Mouse (Mus musculus): Measurements from ENCODE around the gene Vmn1r239-ps. TPM values are rescaled to one million over a fixed set of nuclear protein-coding genes. Genes with fewer than 3 reads are reported as not detected.
"Not testable (repeated sequence)": the region's sequence is repeated elsewhere in the genome, so short reads cannot be mapped to it uniquely, and the experiment has no call there.

Vmn1r239-ps gene
- polyA plus RNA-seq (2011; ENCODE audit: insufficient read length, low read depth, missing spikeins), result not detected in 2 replicates

DNA sequence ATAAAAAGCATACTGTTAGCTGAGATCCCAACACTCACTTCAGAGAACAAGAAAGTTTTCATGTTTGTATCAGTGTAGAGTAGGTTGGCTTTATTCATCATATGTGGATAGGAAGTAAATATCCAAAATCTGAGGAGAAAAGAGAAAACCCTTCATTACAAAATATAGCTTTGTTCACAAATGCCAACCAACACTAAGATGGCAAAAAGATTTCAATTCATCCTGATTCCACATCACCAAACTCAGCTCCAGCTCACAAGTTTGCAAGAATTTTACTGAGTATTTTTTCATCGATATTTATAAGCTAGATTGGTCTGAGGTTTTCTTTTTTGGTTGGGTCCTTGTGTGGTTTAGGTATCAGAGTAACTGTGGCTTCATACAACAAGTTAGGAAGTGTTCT is at the start of gene Vmn1r239-ps:
Vmn1r239-ps (minus strand) TSS at position 101 of the 400 bp plus-strand sequence.
- H3K27ac ChIP-seq (ENCODE audit: insufficient read depth, low read length); H3K4me1 ChIP-seq (ENCODE audit: control insufficient read depth, insufficient read depth, low read length); H3K4me3 ChIP-seq (ENCODE audit: insufficient read depth, low read length): not testable (repeated sequence)

DNA sequence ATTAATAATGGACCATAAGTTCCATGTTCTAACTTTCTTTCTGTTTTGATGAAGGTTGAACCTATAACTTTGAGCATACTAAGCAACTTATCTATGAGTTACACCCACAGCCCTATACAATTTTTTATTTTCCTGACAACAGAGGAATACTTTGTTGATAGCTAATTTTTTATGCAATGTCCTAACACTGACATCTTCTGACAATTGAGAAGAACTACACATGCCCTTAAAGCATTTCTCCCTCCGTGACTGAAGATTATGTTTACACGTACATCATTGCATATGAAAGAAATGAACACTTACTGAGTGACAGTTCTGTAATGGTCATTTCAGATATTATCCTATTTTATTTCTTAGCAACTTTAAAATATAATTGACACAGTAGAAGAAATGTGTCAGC is 36.0 kb upstream of the Vmn1r239-ps start:
- no peak overlapping the region for H3K4me3 ChIP-seq (ENCODE audit: insufficient read depth, low read length)
- H3K27ac ChIP-seq (ENCODE audit: insufficient read depth, low read length), result no peak overlapping the region
- no peaks in the 10 kb centered on the region; the same call in 1 of the 2 replicates for H3K4me1 ChIP-seq (ENCODE audit: control insufficient read depth, insufficient read depth, low read length)
- TF ChIP-seq POLR2A (IDR thresholded peaks at IDR 0.05; ENCODE audit: low read depth, low read length), result no peak
- no peak for TF ChIP-seq CTCF (IDR thresholded peaks at IDR 0.05; ENCODE audit: borderline replicate concordance, insufficient read depth, low read length)

DNA sequence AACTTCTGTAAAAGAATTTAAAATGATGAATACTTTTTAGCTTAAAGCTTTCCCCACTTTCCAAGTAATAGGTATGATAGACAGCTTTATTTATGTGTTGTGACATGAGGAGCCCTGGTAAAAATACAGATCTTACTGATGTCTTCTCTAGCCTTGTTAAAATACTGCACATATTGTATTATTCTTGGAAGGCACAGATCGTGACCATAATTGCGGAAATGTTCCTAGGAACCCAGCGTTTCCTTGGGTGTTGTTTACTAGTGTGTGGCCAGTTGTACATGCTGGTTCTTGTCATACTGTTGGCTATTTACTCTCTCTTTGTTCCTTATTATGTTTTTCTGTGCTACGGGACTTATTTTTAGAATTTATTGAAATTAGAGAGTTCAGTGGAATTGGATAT is 10.1 kb downstream of the Vmn1r239-ps start:
- no peak overlapping the region for H3K27ac ChIP-seq (ENCODE audit: insufficient read depth, low read length)
- TF ChIP-seq CTCF (IDR thresholded peaks at IDR 0.05; ENCODE audit: borderline replicate concordance, insufficient read depth, low read length), result no peak
- TF ChIP-seq POLR2A (IDR thresholded peaks at IDR 0.05; ENCODE audit: low read depth, low read length), result no peak
- no peak overlapping the region for H3K4me3 ChIP-seq (ENCODE audit: insufficient read depth, low read length)
- no peaks in the 10 kb centered on the region for H3K4me1 ChIP-seq (ENCODE audit: control insufficient read depth, insufficient read depth, low read length)

DNA sequence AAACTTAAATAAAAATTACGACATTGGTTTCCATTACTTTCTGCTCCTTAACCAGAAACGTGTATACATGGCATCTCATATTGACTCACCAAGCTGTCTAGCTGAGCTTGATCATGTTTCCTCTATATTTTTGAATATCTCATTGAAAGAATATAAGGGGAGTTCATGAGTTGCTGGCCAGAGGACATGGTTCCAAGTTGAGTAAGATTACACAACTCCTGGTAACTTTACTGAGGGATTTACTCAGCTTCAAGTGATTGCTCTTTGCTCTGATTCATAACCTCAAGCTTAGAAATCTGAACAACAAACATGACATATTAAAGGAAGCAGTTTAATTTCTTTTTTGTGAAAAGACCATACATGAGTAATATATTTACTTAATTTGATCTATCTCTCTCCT is 18.1 kb downstream of the Vmn1r239-ps start:
- no peak for TF ChIP-seq POLR2A (IDR thresholded peaks at IDR 0.05; ENCODE audit: low read depth, low read length)
- no peak for TF ChIP-seq CTCF (IDR thresholded peaks at IDR 0.05; ENCODE audit: borderline replicate concordance, insufficient read depth, low read length)
- Histone ChIP-seq H3K4me1 (ENCODE audit: control insufficient read depth, insufficient read depth, low read length) (no peaks in the 10 kb centered on the region), H3K27ac (ENCODE audit: insufficient read depth, low read length) (peak overlapping the region; percentile 52; the same call in 1 of the 2 replicates), H3K4me3 (ENCODE audit: insufficient read depth, low read length) (no peak overlapping the region)

DNA sequence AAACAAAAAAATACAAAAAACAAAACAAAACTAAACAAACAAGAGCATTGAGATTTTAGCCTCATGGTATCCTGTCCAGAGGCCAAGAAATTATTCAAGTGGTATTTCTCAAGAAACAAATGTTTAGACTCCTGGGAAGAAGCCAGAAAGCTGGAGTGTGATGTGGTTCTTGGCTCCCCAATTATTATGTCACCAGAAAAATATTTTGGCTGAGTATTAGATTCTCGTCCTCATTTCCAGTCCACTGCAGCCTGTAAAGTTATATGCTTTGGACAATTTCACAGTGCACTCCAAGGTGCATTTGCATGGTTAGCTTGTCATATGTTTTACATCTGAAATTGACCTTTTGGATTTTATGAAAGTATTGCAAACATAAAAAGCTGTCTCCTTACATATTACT is 23.8 kb downstream of the Vmn1r239-ps start:
- Histone ChIP-seq H3K4me1 (ENCODE audit: control insufficient read depth, insufficient read depth, low read length) (no peaks in the 10 kb centered on the region), H3K4me3 (ENCODE audit: insufficient read depth, low read length) (no peak overlapping the region), H3K27ac (ENCODE audit: insufficient read depth, low read length) (no peak overlapping the region)
- TF ChIP-seq CTCF (IDR thresholded peaks at IDR 0.05; ENCODE audit: borderline replicate concordance, insufficient read depth, low read length), result no peak
- no peak for TF ChIP-seq POLR2A (IDR thresholded peaks at IDR 0.05; ENCODE audit: low read depth, low read length)

DNA sequence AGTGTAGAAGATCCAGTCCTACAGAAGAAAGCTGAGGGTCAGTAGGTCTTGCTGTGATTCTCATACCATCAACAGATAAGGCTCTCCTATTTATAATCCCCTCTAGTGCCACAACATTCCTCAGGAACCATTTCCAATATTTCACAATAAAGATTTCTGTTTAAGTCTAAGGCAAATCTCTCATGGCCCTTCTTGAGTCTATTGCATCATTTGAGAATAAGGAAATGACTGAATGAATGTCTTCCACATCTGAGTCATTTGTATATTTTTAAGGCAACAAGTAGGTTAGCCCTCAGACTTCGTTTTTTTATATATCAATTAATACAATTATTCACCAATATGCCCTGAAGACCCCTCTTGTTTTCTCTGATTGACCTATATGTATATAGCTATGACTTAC is 24.4 kb downstream of the Vmn1r239-ps start, which contains the start of gene Il13ra2:
Il13ra2 (minus strand) TSS at position 64 of the 400 bp plus-strand sequence.
- Histone ChIP-seq H3K27ac (ENCODE audit: insufficient read depth, low read length) (no peak within 1 kb of the TSS), H3K4me1 (ENCODE audit: control insufficient read depth, insufficient read depth, low read length) (no peaks in the 10 kb centered on the region), H3K4me3 (ENCODE audit: insufficient read depth, low read length) (no peak within 1 kb of the TSS)
- TF ChIP-seq POLR2A (IDR thresholded peaks at IDR 0.05; ENCODE audit: low read depth, low read length) (no peak), CTCF (IDR thresholded peaks at IDR 0.05; ENCODE audit: borderline replicate concordance, insufficient read depth, low read length) (no peak)

Other genes with a start within 250 kb of the Vmn1r239-ps start
- gene Il13ra2, start 24.5 kb downstream of the Vmn1r239-ps start, polyA plus RNA-seq (2011; ENCODE audit: insufficient read length, low read depth, missing spikeins), result 0.32 TPM in 1 of 2 replicates, not detected in the other
- 29.2 and 30.7 TPM in 2 replicates for gene Lrch2, start 100.4 kb upstream of the Vmn1r239-ps start, polyA plus RNA-seq (2011; ENCODE audit: insufficient read length, low read depth, missing spikeins)